Mouse (Mus musculus): Measurements from ENCODE around the gene Icmt.

Icmt gene

DNA sequence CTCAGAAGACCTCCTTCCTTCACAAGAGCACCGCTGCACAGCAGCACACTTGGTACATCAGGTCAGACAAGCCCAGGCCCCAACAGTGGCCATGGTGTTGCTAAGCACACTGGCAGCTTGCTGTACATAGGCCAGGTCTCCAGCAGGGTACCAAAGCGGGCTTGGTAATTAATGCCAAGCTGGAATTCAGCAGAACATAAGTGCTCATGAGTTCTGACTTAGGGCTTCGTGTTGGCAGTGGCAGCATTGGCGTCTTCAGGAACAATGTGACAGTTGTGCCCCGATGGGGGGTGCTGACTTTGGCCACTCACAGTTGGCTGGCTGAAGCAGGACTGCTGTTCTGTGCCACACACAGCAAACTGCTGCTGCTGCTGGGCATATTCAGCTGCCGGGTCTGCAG is 7.7 kb downstream of the Icmt start:
- DNase-seq, result no peak

DNA sequence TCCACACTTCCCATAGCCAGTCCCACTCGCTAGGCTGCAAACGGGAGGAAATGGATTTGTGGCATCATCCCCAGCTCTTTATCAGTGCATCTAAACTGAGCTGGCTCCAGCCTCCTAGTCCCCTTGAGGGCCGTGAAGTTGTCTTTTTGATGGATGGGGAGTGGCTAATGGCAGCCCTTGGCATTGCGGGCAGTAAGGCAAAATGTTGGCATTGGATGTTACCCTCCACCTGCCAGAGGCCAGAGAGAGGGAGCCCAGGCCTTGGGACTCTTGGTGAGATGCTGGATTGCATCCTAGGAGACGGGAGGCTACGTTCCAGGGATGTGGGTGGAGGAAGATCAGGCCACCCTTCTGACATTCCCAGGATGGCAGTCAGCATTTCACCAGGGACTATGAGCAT is 9.0 kb downstream of the Icmt start:
- no peak for DNase-seq

DNA sequence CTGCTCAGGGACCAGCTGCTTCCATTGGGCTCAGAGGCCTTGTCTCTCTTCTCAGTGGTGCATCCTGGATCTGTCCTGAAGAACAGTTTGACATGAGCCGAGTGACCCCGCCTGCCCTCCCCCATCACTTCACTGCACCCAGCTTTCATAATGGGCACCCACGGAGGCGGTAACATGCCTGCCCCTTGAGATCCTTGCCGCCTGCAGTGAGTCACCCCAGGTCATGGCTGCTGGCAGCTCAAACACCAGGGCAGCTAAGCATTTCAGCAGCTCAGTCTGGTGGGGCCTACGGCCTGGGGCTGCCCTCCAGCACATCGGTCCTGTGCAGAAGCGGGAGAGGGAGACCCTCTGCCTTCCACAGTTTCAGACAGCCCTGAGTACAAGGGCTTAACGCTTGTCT is 10.5 kb downstream of the Icmt start:
- DNase-seq, result no peak

DNA sequence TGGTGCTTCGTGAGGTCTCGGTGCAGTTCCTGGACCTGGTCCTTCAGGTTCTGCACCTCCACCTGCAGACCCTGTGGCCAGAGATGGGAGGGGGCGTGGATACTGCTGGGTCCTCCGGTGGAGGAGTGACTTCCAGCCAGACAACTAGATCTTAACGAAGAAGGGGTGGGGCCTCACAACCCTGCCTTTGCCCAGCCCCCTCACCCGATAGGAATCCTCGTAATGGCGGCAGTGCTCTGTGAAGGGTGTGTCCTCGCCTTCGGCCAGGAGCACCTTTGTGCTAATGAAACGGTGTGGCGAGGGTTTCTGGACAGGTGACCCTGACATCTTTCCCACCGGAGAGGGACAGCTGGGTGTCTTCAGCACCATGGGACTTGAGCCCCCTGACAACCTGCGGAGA is 15.2 kb downstream of the Icmt start:
- no peak for DNase-seq

DNA sequence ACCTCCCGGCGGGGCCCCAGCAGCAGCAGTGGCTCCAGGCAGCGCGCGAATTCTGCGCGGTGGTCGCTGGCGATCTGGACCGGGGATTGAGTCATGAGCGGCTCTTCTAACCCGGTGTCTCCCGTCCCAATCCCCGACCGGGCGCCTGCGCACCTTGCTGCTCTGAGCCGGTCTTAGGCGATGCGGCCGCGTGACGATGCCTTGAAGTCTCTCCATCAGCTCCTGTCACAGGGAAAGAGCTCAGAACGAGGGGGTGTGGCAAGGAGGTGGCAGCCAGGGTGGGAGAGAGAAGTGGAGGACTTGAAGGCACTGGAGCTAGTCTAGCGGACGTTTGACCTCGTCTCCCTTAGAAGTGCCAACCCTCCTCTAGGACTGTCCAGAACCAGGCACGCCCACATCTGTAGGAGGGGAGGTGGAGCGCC is 16.2 kb downstream of the Icmt start:
- DNase-seq, result no peak

DNA sequence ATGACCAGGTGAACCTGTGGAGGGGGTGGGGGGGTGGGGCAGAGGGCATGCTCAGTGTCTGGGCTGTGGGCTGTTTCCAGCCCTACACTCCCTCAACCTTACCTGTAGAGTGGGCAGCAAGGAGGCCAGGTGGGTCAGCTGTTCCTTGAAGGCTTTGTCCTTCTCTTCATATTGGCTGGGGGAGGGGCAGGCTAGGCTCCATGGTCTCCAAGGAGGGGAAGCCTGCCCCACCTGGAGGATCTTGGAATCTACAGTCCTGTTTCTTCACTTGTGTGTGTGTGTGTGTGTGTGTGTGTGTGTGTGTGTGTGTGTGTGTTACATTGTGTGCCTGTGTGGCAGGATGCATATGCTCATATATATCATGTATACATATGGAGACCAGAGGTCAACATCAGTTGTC is 16.9 kb downstream of the Icmt start:
- no peak for DNase-seq

DNA sequence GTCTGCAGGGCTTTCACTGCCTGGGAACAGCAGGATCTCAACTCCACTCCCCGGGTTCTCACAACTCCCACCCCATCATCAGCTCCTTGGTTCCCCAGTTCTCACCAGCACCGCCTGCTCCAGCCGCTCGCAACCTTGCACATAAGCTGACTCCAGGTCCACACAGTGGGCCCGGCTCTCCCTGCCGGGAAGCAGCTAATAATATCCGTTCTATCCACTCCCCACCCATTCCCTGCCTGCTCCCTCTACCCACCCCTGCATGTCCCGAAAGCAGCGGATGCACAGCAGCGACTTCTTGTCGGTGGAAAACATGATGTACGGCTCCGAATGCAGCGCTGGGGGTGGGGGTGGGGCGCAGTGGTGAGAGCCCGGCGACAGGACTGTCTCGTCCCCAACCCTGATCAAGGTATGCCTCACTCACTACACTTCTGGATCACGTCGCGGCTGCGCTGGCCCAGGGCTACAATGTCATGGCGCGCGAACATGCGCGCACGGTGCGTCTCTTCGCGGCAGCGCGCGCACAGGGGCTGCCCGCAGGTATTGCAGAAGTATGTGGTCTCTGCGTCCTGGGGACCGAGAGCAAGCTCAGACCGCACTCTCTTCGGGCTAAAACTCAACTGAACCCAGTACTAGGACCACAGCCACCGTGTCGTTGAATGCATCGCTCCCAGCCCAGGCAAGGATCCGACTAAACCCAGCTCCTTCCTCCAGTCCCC is 18.6 kb downstream of the Icmt start:
- DNase-seq, result no peak

DNA sequence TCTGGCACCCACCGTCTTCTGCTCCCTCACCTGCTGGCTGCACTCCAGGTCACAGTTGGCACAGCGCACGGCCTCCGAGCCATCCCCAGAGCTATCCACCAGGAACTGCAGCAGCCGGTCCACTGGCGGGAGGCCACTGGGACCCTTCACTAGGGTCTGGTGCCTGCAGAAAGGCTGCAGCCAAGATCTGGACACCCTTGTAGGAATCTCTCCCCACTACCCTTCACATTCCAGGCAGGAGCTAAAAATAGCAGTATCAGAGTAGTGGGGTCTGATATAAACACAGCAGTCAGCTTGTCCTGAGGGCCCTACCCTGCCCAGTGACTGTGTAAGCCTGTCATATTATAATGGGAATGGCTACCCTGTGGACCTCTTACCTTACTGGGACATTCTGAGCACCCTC is 20.6 kb downstream of the Icmt start:
- no peak for DNase-seq

DNA sequence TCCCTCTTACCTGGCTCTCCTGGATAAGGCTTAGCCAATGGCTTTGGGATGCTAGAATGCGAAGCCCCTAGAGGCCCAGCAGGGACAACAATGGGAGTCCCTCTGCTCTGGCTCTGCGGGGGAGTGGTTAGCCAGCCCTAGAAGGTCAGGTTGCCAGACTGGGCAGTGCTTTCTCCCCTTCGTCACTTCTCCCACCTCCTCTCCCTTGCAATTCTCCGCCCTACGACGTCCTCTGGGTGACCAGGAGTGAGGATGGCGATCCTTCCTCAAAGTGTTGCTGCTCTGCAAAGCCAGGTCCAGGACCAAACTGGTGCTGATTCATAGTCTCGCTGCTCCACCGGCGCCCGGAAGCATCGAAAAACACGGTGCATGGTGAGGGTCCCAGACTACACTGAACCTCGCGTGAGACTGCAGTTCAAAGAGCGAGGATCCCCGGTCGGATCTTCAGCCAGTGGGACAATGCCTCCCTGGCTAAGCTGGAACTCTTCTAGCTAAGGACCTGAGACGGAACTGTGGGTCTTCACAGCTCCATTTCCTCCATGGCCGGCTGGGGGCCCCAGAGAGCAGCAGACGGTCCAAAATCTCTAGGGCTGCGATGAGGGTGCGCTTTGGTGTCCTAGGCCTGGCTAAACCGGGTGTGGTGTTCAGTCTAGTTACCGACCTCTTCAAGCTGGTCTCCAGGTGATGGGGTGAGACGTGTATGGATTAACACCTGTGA is 21.6 kb downstream of the Icmt start, which contains the start of gene Rnf207:
Gene Rnf207 (minus strand): TSS at position 477 of the 718 bp plus-strand sequence.
- DNase-seq, result peak; percentile 72

DNA sequence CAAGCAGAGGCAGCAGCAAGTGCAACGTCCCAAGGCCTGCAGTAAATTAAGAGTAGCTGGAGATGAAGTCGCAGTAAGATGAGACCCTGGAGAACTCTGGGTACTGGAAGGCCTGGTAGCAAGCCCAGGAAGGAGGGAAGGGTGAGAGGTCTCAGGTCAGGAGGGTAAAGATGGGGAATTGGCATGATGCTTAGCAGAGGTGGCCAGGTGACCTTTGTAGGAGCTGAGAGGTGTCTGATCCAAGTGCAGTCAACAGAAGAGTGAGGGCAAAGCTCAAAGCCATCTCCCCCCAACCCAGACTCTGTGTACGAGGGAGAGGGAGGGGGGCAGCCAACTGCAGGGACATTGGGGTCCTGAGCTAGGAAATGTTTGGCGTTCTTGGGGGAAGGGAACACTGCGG is 24.4 kb downstream of the Icmt start:
- no peak for DNase-seq

DNA sequence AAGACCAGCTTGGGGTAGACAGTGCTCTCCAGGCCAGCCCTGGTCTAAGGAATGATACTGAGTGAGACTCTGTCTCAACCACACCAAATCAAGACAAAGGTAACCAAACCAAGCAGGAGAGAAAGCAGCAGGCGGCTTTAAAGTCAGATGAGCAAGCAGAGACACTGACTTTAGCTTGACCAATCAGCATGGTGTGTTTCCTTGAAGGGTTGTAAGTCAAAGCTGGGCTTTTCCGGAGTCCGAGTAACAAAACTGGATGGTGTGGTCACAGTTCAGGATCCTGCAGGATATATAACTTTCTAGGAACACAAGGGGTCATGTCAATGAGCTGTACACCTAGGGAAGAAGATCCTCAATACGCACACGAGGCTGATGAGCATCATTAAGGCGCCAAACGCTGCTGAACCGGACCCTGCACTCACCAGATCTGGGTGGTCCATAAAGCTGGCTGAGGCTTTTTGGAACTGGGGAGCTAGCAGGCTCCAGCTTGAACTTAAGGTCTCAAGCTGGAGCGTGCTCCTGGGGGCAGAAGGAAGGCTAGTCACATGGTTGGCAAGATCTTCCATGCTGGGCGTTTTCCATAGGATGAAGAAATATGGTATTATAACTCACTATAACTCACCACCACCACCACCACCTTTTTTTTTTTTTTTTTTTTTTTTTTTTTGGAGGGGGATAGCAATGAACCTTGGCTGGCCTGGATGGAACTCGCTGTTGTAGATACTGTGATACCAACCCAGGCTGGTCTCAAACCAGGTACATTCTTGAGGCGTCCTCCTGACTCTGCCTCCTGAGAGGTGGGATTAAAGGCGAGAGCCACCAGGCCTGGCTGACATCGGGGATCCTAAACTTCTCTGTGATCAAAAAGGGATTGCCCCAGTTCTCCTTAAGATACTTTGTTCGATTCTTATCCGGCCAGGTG is 27.9 kb downstream of the Icmt start:
- no peak for DNase-seq

DNA sequence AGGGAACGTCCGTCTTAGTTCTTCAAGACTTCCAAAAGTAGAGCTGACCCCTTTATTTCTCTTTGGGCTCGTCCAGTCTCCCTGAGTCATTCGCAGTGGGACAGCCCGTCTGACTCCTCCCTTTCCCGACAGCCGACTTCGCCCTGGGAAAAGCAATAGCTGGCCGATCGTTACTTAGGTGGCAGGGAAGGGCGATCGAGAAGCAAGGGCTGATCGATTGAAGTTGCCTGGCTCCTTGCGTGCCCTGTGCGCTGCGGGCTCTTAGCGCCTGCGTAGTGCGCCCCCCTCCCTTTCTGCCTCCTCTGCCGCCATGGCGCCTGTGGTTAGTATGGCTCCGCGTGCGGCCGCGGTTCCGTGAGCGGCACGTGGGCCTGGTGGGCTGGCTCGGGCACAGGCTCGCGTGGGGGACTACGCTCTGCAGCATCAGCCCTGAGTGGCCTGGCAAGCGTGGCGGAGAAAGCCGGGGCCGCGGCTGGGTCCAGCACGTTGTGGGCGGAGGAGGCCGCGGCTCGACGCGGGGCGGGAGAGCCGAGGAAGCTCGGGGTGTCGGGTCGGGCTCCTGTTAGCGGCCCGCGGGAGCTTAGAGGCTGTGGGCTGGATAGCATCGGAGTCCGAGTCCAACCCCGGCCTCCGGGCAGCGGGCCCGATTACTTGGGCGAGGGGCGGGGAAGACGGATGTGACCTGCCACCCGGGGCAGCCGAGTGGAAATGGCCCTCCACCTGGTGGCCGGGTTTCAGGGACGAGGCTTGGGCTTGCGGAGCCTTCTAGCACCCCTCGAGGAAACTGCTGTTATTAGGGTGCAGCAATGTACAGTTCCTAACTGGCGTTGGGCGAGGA is 28.8 kb downstream of the Icmt start, which contains the start of gene Rpl22:
Gene Rpl22 (plus strand): TSS at position 169 of the 838 bp plus-strand sequence.
- DNase-seq, result peak; percentile 93 to 95

DNA sequence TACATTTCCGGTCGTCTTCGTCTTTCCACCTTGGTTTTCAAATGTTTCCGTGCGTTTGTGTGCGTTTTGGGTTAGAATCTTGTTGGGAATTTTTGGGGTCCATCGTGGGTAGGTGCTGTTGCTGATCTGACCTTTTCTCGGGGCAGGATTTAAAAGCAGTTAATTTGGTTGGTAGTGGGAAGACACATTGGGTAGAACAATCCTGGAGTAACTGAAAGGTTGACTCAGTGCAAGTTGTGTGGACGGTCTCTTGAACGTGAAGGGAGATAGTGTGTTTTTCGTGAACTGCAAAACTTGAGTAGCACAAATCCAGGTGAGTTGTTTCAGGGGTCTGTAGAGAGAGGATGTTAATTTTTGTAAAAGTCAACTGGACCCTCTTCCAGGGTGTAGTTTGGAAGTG is 29.5 kb downstream of the Icmt start:
- no peak for DNase-seq

DNA sequence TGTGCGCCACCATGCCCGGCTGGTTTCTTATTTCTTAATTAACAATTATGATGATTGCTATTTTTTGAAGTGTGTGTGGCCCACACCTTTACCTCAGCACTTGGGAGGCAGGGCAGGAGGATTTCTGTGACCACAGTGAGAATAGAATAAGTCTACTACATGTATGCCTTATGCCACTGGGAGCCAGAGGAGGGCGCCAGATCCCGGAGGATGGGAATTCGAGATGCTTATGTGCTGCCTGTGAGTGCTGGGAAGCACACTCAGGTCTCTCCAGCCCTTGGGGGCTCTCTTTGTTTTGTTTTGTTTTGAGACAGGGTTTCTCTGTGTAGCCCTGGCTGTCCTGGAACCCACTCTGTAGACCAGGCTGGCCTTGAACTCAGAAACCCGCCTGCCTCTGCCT is 31.7 kb downstream of the Icmt start:
- DNase-seq, result peak in 1 of 2 experiments; percentile 61

DNA sequence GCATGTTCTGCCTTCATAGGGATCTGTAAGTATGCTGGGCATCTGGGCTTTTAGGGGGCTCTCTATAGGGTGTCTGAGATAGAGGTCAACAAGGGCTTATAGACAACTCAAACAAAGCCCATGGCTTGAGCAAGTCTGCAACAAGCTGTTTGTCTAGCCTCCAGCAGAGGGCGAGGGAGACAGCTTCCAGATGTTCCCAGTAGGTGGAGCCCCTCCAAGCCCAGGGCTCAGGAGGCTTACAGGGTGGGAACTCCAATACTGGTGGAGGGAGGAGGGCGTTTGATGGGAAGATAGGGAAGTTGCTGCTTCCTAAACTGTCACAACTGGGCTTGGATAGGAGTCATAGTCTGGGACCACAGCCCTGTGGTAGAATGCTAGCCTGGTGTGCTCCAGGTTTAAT is 35.9 kb downstream of the Icmt start:
- DNase-seq, result no peak

DNA sequence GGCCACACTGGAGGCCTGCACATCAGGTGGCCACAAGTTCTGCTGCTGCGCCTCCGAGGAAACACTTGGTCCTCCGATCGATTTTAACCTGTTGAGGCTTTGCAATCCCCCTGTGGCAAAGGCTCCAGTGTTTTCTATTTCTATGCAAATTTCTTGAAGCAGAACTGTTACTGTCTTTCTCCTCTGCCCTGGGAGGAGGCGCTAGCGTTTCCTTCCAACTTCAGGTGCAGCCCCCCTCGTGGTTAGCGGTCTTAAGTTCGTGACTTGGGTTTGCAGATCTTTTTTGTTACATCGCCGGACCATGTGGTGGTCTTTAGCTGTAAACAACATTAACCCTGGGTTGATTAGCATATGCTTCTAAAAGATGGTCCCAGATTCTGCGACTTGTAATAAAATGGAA is 36.6 kb downstream of the Icmt start:
- DNase-seq, result no peak

DNA sequence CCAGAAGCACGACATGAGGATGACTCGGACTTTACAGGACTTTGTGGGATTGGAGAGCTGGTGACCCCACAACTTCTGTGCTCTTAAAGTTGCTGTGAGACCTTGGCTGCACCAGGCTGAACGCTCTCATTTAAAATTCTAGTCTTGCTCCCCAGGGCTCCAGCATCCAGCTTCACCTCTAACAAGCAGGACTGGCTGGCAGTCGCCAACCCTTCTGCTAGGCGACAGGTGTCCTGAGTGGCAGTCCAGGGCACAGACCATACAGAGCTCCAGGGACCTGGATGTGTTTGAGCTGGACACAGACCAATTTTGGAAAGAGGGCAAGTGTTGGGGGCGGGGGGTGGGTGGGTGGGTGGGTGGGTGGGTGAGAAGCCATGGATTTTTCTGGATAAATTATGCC is 40.7 kb downstream of the Icmt start:
- DNase-seq, result no peak

DNA sequence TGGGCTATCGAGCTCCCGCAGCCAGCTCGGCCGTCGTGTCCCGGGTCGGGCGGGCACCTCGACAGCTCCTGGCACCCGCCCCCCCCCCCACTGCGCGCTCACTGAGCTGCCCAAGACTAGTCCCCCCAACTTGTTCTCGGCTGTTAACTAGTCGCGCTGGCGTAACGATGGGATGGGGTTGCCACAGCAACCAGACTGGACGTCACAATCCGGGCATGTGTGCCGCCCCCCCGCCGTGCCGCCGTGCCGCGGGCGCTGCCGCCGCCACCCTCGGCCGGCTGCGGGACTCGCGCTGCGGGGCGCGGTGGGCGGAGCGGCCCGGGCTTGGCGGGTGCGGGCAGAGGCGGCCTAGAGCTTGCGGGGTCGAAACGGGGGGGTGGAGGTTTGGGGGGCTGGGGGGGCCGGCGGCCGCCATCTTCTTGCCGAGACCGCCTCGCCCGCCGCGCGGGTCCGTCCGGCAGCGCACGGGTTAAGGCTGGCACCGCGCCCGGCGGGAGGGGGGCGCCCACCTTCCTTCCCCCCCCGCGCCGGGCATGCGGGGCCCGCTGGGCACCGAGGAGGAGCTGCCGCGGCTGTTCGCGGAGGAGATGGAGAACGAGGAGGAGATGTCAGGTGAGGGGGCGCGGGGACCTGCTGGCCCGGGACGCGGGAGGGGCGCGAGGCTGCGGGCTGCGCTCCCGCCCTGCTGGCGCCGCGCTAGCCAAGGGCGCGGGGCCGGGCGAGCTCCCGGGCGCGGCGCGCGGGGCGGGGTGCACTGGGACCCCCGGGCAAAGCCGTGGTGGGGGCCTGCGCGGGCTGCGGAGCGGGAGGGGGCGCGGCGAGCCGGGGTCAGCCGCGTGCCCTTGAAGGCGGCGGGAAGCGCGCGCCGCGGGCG is 41.6 kb downstream of the Icmt start, which contains the start of gene Chd5:
Gene Chd5 (plus strand): TSS at position 233 of the 874 bp plus-strand sequence.
- peak; percentile 46 to 59 for DNase-seq

DNA sequence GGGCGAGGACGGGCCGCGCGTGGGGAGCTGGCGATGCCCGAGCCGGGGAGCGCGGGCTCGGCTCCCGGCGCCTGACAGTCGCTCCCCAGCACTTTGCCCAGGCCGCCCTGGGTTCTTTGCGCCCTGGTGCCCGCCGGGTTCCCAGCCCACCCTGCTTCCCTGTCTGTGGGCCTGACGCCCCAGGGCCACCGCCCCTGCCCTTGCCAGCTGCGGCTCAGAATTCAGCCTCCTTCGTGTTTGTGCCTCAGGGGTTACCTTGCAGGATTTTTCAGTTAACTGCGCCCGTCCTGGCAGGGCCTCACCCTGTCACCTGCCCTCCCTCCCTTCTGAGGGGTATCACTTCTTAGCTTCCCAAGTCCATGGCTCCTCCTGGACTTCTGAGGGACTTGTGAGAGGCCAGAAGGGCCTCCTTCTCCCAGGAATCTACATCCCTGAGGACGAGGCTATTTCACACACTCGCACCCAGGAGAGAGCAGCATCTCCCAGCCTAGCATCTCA is 42.3 kb downstream of the Icmt start:
- no peak for DNase-seq

DNA sequence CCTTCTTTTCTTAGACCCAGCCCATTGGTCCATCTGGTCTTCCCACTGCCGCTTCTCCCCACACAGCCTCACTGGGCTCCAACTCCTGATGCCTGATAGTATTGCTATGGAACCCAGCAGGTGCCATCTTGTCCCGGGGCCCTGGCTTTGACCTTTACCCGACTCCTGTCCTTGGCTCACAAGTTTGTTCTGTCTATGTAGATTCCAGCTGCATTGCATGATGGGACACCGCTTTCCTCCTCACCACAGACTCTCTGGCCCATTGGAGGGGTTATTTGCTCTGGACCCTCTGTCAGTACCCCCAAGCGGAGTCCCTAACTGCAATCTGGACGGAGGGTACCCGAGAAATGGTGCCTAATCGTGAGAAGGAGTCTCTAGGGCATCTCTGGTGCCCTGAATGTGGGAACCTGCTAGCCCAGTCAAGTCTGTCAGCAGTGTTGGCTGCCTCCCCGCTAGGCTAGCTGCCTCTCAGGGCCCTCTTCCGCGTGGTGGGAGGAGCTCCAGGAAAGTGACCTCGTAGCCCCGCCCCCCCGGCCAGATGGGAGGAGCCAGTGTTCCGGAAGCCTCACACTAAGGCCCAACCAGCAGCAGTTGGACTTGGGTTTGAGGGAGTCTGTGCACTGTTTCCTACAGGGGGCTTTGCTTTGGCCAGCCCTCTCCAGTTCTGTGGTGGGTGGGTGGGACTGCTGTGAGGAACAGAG is 43.7 kb downstream of the Icmt start:
- no peak for DNase-seq

All from cerebellum, postnatal 36 days (tissue).